Mouse (Mus musculus): ENCODE data around the gene Tmem54. TPM values are rescaled to one million over a fixed set of nuclear protein-coding genes. Genes with fewer than 3 reads are reported as not detected.

Gene Tmem54
- 4.3 and 4.6 TPM in 2 replicates for polyA plus RNA-seq (2014; fragmentation: Nextera tagmentation; extraction: Ambion mirVana)

DNA sequence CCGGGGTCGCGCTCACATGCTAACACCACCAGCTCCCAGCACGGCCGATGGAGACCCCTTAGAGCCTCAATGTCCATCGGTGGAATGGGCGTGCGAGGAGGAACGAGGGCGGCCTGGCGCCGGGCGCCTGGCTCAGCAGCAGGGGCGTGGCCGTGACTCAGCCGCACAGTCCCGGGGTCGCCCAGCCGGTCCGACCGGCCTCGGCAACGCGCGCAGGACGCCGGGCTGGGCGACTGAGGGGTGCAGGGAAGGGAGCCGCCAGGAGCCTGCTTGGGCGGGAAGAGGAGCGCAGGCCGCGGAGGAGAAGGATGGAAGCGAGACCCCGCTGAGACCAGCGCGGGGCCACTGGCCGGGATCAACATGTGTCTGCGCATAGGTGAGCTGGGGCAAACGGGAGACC, at the start of gene Tmem54:
Gene Tmem54, plus strand, starts transcription at position 193 of the 400 bp plus-strand sequence.
- peaks cover 26% of the 10 kb centered on the region for H3K27me3 ChIP-seq (ENCODE audit: control insufficient read depth, insufficient read depth, low read length)
- peak within 1 kb of the TSS; percentile 47 for H3K4me2 ChIP-seq (ENCODE audit: low read depth, severe bottlenecking)
- no peak within 1 kb of the TSS for H3K27ac ChIP-seq (replicated peaks; ENCODE audit: low read depth, low read length)
- 1% methylated on average over 40 of the region's 40 CpGs for WGBS
- peak within 1 kb of the TSS; percentile 24 for H3K4me3 ChIP-seq (ENCODE audit: low read depth, low read length)
- DNase-seq (ENCODE audit: low spot score) (peak; percentile 53), ATAC-seq (ENCODE audit: insufficient number of reproducible peaks, low FRiP score, low TSS enrichment, low read depth) (peak; percentile 35; the same call in 1 of the 2 replicates)
- H3K4me1 ChIP-seq (ENCODE audit: control insufficient read depth, insufficient read depth, low read length), result peaks cover 4% of the 10 kb centered on the region; the same call in 1 of the 2 replicates
- H3K36me3 ChIP-seq (ENCODE audit: control insufficient read depth, insufficient read depth, low read length), result no peaks in the 10 kb centered on the region
- peak within 1 kb of the TSS; percentile 12; the same call in 1 of the 2 replicates for H3K9ac ChIP-seq (ENCODE audit: low read length)
- no peaks in the 10 kb centered on the region for H3K9me3 ChIP-seq (ENCODE audit: control insufficient read depth, low read length)

DNA sequence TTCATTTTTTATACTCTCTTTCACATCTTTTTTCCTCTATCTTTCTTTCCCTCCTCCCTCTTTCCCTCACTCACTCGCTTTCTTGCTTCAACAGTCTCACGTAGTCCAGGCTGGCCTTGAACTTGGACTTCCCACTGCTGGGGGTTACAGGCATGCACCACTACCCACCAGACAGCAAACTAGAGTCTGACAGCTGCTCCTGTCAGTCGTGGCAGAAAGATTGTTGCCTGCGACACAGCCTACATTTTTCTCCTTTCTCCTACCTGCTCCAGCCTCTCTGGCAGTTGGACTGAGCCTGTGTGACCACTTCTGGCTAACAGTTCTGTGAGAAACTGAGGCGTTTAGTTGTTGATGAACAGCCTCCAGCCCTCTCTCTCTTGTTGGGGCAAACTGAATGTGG, 49.8 kb upstream of the Tmem54 start:
- WGBS, result 87% methylated on average over 5 of the region's 5 CpGs
- Histone ChIP-seq H3K4me1 (ENCODE audit: control insufficient read depth, insufficient read depth, low read length) (peaks cover 10% of the 10 kb centered on the region), H3K27me3 (ENCODE audit: control insufficient read depth, insufficient read depth, low read length) (peaks cover 5% of the 10 kb centered on the region; the same call in 1 of the 2 replicates)

DNA sequence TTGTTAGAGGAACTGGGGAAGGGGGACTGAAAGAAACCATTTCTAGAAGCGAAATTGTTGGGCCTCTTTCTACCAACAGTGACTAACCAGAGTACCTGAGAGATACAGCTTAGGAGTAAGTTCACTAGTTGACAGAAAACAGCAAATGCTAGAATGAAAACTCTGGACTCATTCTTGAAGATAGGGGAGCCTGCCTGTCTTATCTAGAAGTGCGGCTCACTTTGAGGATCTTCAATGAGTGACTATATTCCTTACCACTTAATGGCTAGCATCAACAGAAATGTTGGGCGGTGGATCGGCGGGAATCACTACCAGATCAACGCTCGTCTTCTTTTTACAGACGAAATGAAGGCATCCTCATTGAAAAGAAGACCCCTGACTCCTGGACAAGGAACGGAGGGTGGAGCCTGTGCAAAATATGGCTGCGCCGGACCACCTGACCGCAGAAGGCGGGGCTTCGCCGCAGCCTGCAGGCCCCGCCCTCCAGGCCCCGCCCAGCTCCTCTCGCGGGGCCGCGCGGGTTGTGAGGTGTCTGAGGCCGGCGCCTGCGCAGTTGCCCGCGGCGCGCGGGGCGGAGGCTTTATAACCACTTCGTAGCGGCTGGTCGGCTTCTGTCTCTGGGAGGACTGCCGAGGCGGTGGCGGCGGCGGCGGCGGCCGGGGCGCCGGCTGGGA, 47.7 kb upstream of the Tmem54 start:
- H3K27me3 ChIP-seq (ENCODE audit: control insufficient read depth, insufficient read depth, low read length), result no peaks in the 10 kb centered on the region
- ATAC-seq (ENCODE audit: insufficient number of reproducible peaks, low FRiP score, low TSS enrichment, low read depth) (peak; percentile 92), DNase-seq (ENCODE audit: low spot score) (peak; percentile 97)
- 5% methylated on average over 34 of the region's 44 CpGs for WGBS
- H3K9ac ChIP-seq (ENCODE audit: low read length), result peak overlapping the region; percentile 87
- peak overlapping the region; percentile 96 for H3K4me2 ChIP-seq (ENCODE audit: low read depth, severe bottlenecking)
- H3K27ac ChIP-seq (replicated peaks; ENCODE audit: low read depth, low read length), result peak overlapping the region; percentile 73
- no peaks in the 10 kb centered on the region for H3K9me3 ChIP-seq (ENCODE audit: control insufficient read depth, low read length)
- peaks cover 10% of the 10 kb centered on the region for H3K4me1 ChIP-seq (ENCODE audit: control insufficient read depth, insufficient read depth, low read length)
- H3K36me3 ChIP-seq (ENCODE audit: control insufficient read depth, insufficient read depth, low read length), result no peaks in the 10 kb centered on the region
- H3K4me3 ChIP-seq (ENCODE audit: low read depth, low read length), result peak overlapping the region; percentile 66

More for the DNA sequence above, 49.8 kb upstream of the Tmem54 start:
- no peaks in the 10 kb centered on the region for H3K9me3 ChIP-seq (ENCODE audit: control insufficient read depth, low read length)
- H3K4me2 ChIP-seq (ENCODE audit: low read depth, severe bottlenecking), result no peak overlapping the region
- H3K9ac ChIP-seq (ENCODE audit: low read length), result no peak overlapping the region
- H3K36me3 ChIP-seq (ENCODE audit: control insufficient read depth, insufficient read depth, low read length), result no peaks in the 10 kb centered on the region
- no peak overlapping the region for H3K4me3 ChIP-seq (ENCODE audit: low read depth, low read length)
- ATAC-seq (ENCODE audit: insufficient number of reproducible peaks, low FRiP score, low TSS enrichment, low read depth) (no peak), DNase-seq (ENCODE audit: low spot score) (no peak)
- no peak overlapping the region for H3K27ac ChIP-seq (replicated peaks; ENCODE audit: low read depth, low read length)

DNA sequence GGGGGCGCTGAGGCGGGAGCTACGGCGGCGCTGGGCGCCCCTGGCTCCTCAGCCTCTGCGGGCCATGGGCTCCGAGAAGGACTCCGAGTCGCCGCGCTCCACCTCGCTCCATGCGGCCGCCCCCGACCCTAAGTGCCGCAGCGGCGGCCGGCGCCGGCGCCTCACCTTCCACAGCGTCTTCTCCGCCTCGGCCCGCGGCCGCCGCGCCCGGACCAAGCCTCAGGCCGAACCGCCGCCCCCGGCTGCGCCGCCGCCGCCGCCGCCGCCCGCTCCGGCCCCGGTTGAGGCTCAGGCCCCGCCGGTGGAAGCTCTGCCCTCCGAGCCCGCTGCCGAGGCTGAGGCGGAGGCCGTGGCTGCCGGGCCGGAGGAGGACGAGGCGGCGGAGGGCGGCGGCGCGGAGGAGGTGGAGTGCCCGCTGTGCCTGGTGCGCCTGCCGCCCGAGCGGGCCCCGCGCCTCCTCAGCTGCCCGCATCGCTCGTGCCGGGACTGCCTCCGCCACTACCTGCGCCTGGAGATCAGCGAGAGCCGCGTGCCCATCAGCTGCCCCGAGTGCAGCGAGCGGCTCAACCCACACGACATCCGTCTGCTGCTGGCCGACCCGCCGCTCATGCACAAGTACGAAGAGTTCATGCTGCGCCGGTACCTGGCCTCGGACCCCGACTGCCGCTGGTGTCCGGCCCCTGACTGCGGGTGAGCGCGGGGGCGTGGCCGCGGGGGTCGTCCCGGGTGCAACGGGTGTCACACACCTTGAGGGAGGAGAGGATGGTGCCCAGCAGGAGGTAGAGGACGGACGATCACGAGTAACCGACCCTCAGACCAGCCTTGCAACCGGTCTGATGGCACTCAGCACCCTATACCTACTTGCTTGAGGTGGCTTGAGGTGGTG, 46.9 kb upstream of the Tmem54 start, which contains the start of gene Rnf19b:
Gene Rnf19b, plus strand, starts transcription at position 65 of the 886 bp plus-strand sequence.
- ATAC-seq (ENCODE audit: insufficient number of reproducible peaks, low FRiP score, low TSS enrichment, low read depth), result peak; percentile 86
- peak; percentile 69 for DNase-seq (ENCODE audit: low spot score)
- H3K9ac ChIP-seq (ENCODE audit: low read length), result peak within 1 kb of the TSS; percentile 87

DNA sequence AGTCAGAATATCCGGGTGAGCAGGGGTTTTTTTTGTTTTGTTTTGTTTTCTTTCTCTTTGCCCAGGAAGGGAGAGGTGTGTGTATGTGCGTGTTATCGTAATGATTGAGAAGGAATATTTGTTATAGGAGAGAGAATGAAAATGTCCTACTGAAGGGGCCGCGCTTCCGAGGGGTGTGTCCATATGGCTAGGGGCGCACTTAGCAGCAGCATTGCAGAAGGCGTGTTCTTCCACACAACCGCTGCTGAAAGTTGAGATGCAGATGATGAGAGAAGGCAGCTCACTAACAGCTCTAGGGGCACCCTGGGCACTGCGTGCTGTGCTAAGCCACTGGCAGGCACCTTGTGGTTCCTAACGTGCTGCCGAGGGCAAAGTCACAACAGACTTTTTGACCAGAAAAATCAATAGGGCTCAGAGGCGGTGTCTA, 46.2 kb upstream of the Tmem54 start:
- peak; percentile 51 for DNase-seq (ENCODE audit: low spot score)
- no peak overlapping the region for H3K27ac ChIP-seq (replicated peaks; ENCODE audit: low read depth, low read length)
- H3K27me3 ChIP-seq (ENCODE audit: control insufficient read depth, insufficient read depth, low read length), result no peaks in the 10 kb centered on the region
- H3K4me1 ChIP-seq (ENCODE audit: control insufficient read depth, insufficient read depth, low read length), result peaks cover 10% of the 10 kb centered on the region
- H3K9ac ChIP-seq (ENCODE audit: low read length), result peak overlapping the region; percentile 87
- no peaks in the 10 kb centered on the region for H3K9me3 ChIP-seq (ENCODE audit: control insufficient read depth, low read length)
- 5% methylated on average over 13 of the region's 13 CpGs for WGBS
- peak overlapping the region; percentile 66 for H3K4me3 ChIP-seq (ENCODE audit: low read depth, low read length)
- H3K4me2 ChIP-seq (ENCODE audit: low read depth, severe bottlenecking), result peak overlapping the region; percentile 96
- no peak for ATAC-seq (ENCODE audit: insufficient number of reproducible peaks, low FRiP score, low TSS enrichment, low read depth)
- H3K36me3 ChIP-seq (ENCODE audit: control insufficient read depth, insufficient read depth, low read length), result no peaks in the 10 kb centered on the region

More for the DNA sequence above, 46.9 kb upstream of the Tmem54 start, which contains the start of gene Rnf19b:
- Histone ChIP-seq H3K4me2 (ENCODE audit: low read depth, severe bottlenecking) (peak within 1 kb of the TSS; percentile 96), H3K27ac (replicated peaks; ENCODE audit: low read depth, low read length) (peak within 1 kb of the TSS; percentile 73), H3K9me3 (ENCODE audit: control insufficient read depth, low read length) (no peaks in the 10 kb centered on the region), H3K4me3 (ENCODE audit: low read depth, low read length) (peak within 1 kb of the TSS; percentile 66), H3K4me1 (ENCODE audit: control insufficient read depth, insufficient read depth, low read length) (peaks cover 10% of the 10 kb centered on the region), H3K27me3 (ENCODE audit: control insufficient read depth, insufficient read depth, low read length) (no peaks in the 10 kb centered on the region), H3K36me3 (ENCODE audit: control insufficient read depth, insufficient read depth, low read length) (no peaks in the 10 kb centered on the region)
- WGBS, result 0% methylated on average over 50 of the region's 107 CpGs

DNA sequence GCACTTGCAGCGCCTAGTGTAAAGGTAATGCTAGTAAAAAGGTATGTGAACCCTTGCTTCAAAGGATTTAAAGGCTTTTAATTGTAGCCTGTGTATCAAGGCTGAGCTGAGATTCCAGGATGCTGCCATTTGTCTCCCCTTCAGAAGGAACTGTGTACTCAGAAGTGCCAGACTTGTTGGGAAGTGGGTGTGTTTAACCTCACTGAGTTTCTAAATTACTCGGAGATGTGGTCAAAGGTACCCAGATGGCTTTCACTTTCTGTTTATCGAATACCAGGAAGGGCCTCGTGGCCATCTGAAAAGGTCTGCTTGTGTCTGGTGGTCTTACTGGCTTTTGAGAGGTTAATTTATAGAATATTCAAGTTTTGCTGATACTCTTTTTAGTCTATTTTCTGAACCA, 45.4 kb upstream of the Tmem54 start:
- H3K9ac ChIP-seq (ENCODE audit: low read length), result no peak overlapping the region
- no peaks in the 10 kb centered on the region for H3K36me3 ChIP-seq (ENCODE audit: control insufficient read depth, insufficient read depth, low read length)
- DNase-seq (ENCODE audit: low spot score) (no peak), ATAC-seq (ENCODE audit: insufficient number of reproducible peaks, low FRiP score, low TSS enrichment, low read depth) (no peak)
- no peaks in the 10 kb centered on the region for H3K27me3 ChIP-seq (ENCODE audit: control insufficient read depth, insufficient read depth, low read length)
- no peaks in the 10 kb centered on the region for H3K9me3 ChIP-seq (ENCODE audit: control insufficient read depth, low read length)
- H3K4me3 ChIP-seq (ENCODE audit: low read depth, low read length), result no peak overlapping the region
- 35% methylated on average over 4 of the region's 4 CpGs for WGBS
- no peak overlapping the region for H3K27ac ChIP-seq (replicated peaks; ENCODE audit: low read depth, low read length)
- peaks cover 10% of the 10 kb centered on the region for H3K4me1 ChIP-seq (ENCODE audit: control insufficient read depth, insufficient read depth, low read length)
- peak overlapping the region; percentile 96 for H3K4me2 ChIP-seq (ENCODE audit: low read depth, severe bottlenecking)

DNA sequence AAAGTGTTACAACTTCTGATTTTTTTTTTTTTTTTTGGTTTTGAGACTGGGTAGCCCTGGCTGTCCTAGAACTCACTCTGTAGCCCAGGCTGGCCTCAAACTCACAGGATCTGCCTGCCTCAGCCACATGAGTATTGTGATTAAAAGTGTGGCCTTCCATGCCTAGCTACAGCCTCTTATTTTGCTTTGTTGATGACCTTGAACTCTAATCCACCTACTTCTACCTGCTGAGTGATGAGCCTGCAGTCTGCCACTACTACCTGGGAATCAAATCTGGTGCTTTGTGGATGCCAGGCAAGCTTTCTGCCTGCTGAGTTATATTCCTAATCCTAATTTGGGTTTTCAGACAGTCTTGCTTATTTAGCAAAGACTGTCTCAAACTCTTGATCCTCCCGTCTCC, 43.9 kb upstream of the Tmem54 start:
- H3K4me3 ChIP-seq (ENCODE audit: low read depth, low read length), result no peak overlapping the region
- no peak for DNase-seq (ENCODE audit: low spot score)
- H3K27ac ChIP-seq (replicated peaks; ENCODE audit: low read depth, low read length), result no peak overlapping the region
- H3K36me3 ChIP-seq (ENCODE audit: control insufficient read depth, insufficient read depth, low read length), result no peaks in the 10 kb centered on the region
- H3K4me1 ChIP-seq (ENCODE audit: control insufficient read depth, insufficient read depth, low read length), result peaks cover 10% of the 10 kb centered on the region
- H3K9me3 ChIP-seq (ENCODE audit: control insufficient read depth, low read length), result no peaks in the 10 kb centered on the region
- WGBS, result 91% methylated on average over 1 of the region's 1 CpGs
- H3K4me2 ChIP-seq (ENCODE audit: low read depth, severe bottlenecking), result no peak overlapping the region
- no peak overlapping the region for H3K9ac ChIP-seq (ENCODE audit: low read length)
- H3K27me3 ChIP-seq (ENCODE audit: control insufficient read depth, insufficient read depth, low read length), result no peaks in the 10 kb centered on the region
- no peak for ATAC-seq (ENCODE audit: insufficient number of reproducible peaks, low FRiP score, low TSS enrichment, low read depth)

DNA sequence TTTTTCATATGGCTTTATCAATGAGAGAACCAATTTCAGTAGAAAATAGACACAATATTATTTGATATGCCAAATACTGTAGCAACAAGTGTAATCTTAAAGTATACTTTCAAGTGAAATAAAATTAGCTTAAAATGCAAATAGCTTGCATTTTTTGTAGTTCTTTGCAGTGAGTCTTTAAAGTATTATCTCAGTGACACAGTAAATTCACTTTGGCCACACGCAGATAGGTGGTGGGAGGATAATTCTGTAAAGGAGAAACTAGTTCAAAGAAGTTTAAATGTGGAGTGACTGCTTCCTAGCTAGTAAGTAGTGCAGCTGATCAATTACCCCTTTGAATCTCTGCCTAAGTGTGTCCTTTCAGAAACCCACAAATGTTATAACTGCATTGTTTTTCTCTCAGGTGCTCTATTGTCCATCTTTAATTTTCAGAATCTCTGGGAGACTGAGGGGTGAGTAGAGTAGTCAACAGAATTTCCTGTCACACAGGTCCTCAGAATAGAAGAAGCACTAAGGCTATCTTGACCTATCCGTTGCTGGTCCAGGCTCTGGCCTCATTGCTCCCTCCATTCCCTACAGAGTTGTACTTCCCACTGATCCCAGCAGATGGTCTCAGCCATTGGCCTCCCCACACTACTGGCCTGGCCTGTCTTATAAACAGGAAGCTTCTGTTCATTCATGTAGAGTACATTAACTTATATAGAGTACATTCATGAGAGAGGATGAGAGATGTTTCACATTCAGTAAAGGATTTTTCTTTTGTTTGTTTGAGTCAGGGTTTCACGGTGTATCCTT, 42.9 kb upstream of the Tmem54 start:
- no peaks in the 10 kb centered on the region for H3K9me3 ChIP-seq (ENCODE audit: control insufficient read depth, low read length)
- DNase-seq (ENCODE audit: low spot score) (no peak), ATAC-seq (ENCODE audit: insufficient number of reproducible peaks, low FRiP score, low TSS enrichment, low read depth) (no peak)
- 82% methylated on average over 3 of the region's 3 CpGs for WGBS
- H3K4me3 ChIP-seq (ENCODE audit: low read depth, low read length), result no peak overlapping the region
- no peak overlapping the region for H3K4me2 ChIP-seq (ENCODE audit: low read depth, severe bottlenecking)
- H3K4me1 ChIP-seq (ENCODE audit: control insufficient read depth, insufficient read depth, low read length), result peaks cover 10% of the 10 kb centered on the region
- H3K9ac ChIP-seq (ENCODE audit: low read length), result no peak overlapping the region
- no peak overlapping the region for H3K27ac ChIP-seq (replicated peaks; ENCODE audit: low read depth, low read length)
- no peaks in the 10 kb centered on the region for H3K27me3 ChIP-seq (ENCODE audit: control insufficient read depth, insufficient read depth, low read length)
- H3K36me3 ChIP-seq (ENCODE audit: control insufficient read depth, insufficient read depth, low read length), result no peaks in the 10 kb centered on the region

All from limb, embryonic 11.5 days (tissue).